8 mouse cellular contexts compared by ENCODE assay signal in the genomic region with DNA sequence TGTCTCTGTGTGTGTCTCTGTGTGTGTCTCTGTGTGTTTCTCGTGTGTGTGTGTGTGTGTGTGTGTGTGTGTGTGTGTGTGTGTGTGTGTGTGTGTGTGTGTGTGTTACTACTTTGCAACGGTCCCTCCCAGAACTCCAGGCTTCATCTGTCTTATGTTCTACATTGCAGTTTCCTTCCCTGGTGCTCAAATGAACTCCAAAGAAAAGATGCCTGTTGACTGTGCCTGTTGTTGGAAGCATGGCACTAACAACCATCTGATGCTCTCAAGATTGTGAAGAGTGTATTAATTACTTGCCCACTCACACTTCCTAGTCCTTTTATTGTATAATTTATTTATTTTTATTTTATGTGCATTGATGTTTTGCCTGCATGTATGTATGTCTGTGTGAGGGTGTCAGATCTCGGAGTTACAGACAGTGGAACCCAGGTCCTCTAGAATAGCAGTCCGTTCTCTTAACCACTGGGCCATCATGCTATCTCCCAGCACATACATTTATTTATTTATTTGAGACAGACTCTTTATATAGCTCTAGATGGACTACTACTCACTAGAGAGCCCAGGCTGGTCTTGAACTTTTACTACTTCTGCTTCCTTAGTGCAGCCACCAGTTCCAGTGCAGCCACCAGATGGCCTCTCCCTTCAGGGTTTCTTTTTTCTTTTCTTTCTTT. TPM values are rescaled to one million over a fixed set of nuclear protein-coding genes. Genes with fewer than 3 reads are reported as not detected.
DNase-seq lines count a peak whose midpoint lies in the region; ATAC-seq and TF ChIP-seq lines count a peak whose summit lies in the region.

No protein-coding gene starts in this region.

- peak overlapping the region; percentile 62 for H3K4me3 ChIP-seq in kidney, embryonic 14.5 days (ENCODE audit: low read length)
- peak overlapping the region; percentile 90 for H3K4me3 ChIP-seq in cortical plate, adult 2 months (ENCODE audit: insufficient read depth, low read length)
- peak overlapping the region; percentile 89 for H3K4me3 ChIP-seq in hindbrain, postnatal 0 days (ENCODE audit: low read length)
- H3K4me3 ChIP-seq in midbrain, embryonic 16.5 days (ENCODE audit: low read depth, low read length), result peak overlapping the region; percentile 94

- peaks cover 2% of the 10 kb centered on the region; the same call in 1 of the 2 replicates for H3K36me3 ChIP-seq in kidney, embryonic 14.5 days (ENCODE audit: control insufficient read depth, insufficient read depth, low read length)
- H3K36me3 ChIP-seq in hindbrain, postnatal 0 days (ENCODE audit: insufficient read depth, low read length), result no peaks in the 10 kb centered on the region
- no peaks in the 10 kb centered on the region for H3K36me3 ChIP-seq in midbrain, embryonic 16.5 days (ENCODE audit: control insufficient read depth, insufficient read depth, low read length)

- ATAC-seq in kidney, embryonic 14.5 days (ENCODE audit: low FRiP score, low TSS enrichment), result peak; percentile 37
- ATAC-seq in hindbrain, postnatal 0 days, result peak; percentile 61
- peak; percentile 66 for ATAC-seq in midbrain, embryonic 16.5 days

- H3K9me3 ChIP-seq in kidney, embryonic 14.5 days (ENCODE audit: control insufficient read depth, low read length), result no peaks in the 10 kb centered on the region
- H3K9me3 ChIP-seq in hindbrain, postnatal 0 days (ENCODE audit: low read length), result no peaks in the 10 kb centered on the region
- no peaks in the 10 kb centered on the region for H3K9me3 ChIP-seq in midbrain, embryonic 16.5 days (replicated peaks; ENCODE audit: control insufficient read depth, low read length, poor library complexity, severe bottlenecking)

- 48% methylated on average over 4 of the region's 4 CpGs for WGBS in kidney, embryonic 14.5 days
- 53% methylated on average over 4 of the region's 4 CpGs for WGBS in hindbrain, postnatal 0 days
- 46% methylated on average over 4 of the region's 4 CpGs for WGBS in midbrain, embryonic 16.5 days

- no peaks in the 10 kb centered on the region for H3K27me3 ChIP-seq in kidney, embryonic 14.5 days (ENCODE audit: control insufficient read depth, insufficient read depth, low read length)
- H3K27me3 ChIP-seq in hindbrain, postnatal 0 days (ENCODE audit: insufficient read depth, low read length), result no peaks in the 10 kb centered on the region
- no peaks in the 10 kb centered on the region for H3K27me3 ChIP-seq in midbrain, embryonic 16.5 days (ENCODE audit: control insufficient read depth, insufficient read depth, low read depth, low read length)

- H3K4me2 ChIP-seq in kidney, embryonic 14.5 days (replicated peaks; ENCODE audit: low read depth, low read length), result peak overlapping the region; percentile 52
- H3K4me2 ChIP-seq in hindbrain, postnatal 0 days (ENCODE audit: low read depth, low read length), result peak overlapping the region; percentile 78
- peak overlapping the region; percentile 83 for H3K4me2 ChIP-seq in midbrain, embryonic 16.5 days (ENCODE audit: low read length)

- no peak for TF ChIP-seq CTCF in cortical plate, adult 2 months (IDR thresholded peaks at IDR 0.05; ENCODE audit: extremely low read depth, insufficient read depth, low read length)
- 0 out of 2 replicates have a peak, but pooled peaks have one; percentile 5 for TF ChIP-seq CTCF in hindbrain, postnatal 0 days (IDR thresholded peaks at IDR 0.05; ENCODE audit: low read depth)

- H3K9ac ChIP-seq in kidney, embryonic 14.5 days (ENCODE audit: low read depth, low read length), result peak overlapping the region; percentile 75; the same call in 1 of the 2 replicates
- no peak overlapping the region for H3K9ac ChIP-seq in hindbrain, postnatal 0 days (replicated peaks; ENCODE audit: low read length)
- peak overlapping the region; percentile 82 for H3K9ac ChIP-seq in midbrain, embryonic 16.5 days (ENCODE audit: low read depth, low read length)

- H3K4me1 ChIP-seq in kidney, embryonic 14.5 days (ENCODE audit: control insufficient read depth, insufficient read depth, low read length), result 0 out of 2 replicates have a peak, but pooled peaks cover 7% of the 10 kb centered on the region
- no peaks in the 10 kb centered on the region; the same call in none of the 2 replicates for H3K4me1 ChIP-seq in cortical plate, adult 2 months (ENCODE audit: control insufficient read depth, insufficient read depth, low read length)
- H3K4me1 ChIP-seq in hindbrain, postnatal 0 days (ENCODE audit: insufficient read depth, low read length), result 0 out of 2 replicates have a peak, but pooled peaks cover 4% of the 10 kb centered on the region
- H3K4me1 ChIP-seq in midbrain, embryonic 16.5 days (ENCODE audit: control insufficient read depth, insufficient read depth, low read length), result peaks cover 9% of the 10 kb centered on the region

- H3K27ac ChIP-seq in kidney, embryonic 14.5 days (ENCODE audit: low read depth, low read length), result peak overlapping the region; percentile 11; the same call in 1 of the 2 replicates
- H3K27ac ChIP-seq in cortical plate, adult 2 months (ENCODE audit: insufficient read depth, low read length), result no peak overlapping the region
- no peak overlapping the region for H3K27ac ChIP-seq in hindbrain, postnatal 0 days
- H3K27ac ChIP-seq in midbrain, embryonic 16.5 days (ENCODE audit: low read length), result no peak overlapping the region

- TF ChIP-seq POLR2A in cortical plate, adult 2 months (IDR thresholded peaks at IDR 0.05; ENCODE audit: extremely low read depth, insufficient read depth, low read length), result no peak; the same call in 1 of the 2 replicates

- DNase-seq in kidney, postnatal 14 days, result no peak
- no peak for DNase-seq in hindbrain, postnatal 0 days (ENCODE audit: low spot score)
- DNase-seq in left cerebral cortex, adult 11 months (ENCODE audit: low spot score), result no peak
- no peak for DNase-seq in thymus, postnatal 0 days (ENCODE audit: low spot score)
- no peak for DNase-seq in gastrocnemius, postnatal 25 days

RNA-seq across cellular contexts. Expression of a gene that starts 0.5 kb away (rescaled TPM):
- polyA plus RNA-seq in kidney, embryonic 14.5 days (2014; fragmentation: Nextera tagmentation; extraction: Ambion mirVana), result 23.4 and 41.9 TPM in 2 replicates
- polyA plus RNA-seq in cortical plate, adult 2 months (2012; rRNA removed), result 37.2 and 40.6 TPM in 2 replicates
- total RNA-seq in hindbrain, postnatal 0 days (2014; rRNA removed), result 16.9 and 21.3 TPM in 2 replicates
- polyA plus RNA-seq in hindbrain, postnatal 0 days (2015; fragmentation: Nextera tagmentation; extraction: Ambion mirVana), result 21.4 and 23.2 TPM in 2 replicates
- 25.9 and 27.1 TPM in 2 replicates for polyA plus RNA-seq in midbrain, embryonic 16.5 days (2015; fragmentation: Nextera tagmentation; extraction: Ambion mirVana)
- 26.9 and 27.9 TPM in 2 replicates for polyA plus RNA-seq in thymus, postnatal 0 days (2015; fragmentation: Nextera tagmentation; extraction: Ambion mirVana)
- total RNA-seq in gastrocnemius, postnatal 25 days (2021), result 10 to 100 TPM; 13.1 to 13.6 TPM
